Mouse (Mus musculus) adrenal gland, postnatal 10 days (tissue): ENCODE measurements around the gene 2310009B15Rik. TPM values are rescaled to one million over a fixed set of nuclear protein-coding genes. Genes with fewer than 3 reads are reported as not detected.
A peak's percentile ranks its signal among the peaks of the same experiment; 100 is the strongest.

ENCODE experiments used
- DNase-seq: peaks from one replicate; pipeline ENCODE4 v3.0.0; 2021; ENCODE audit warnings: mixed read lengths
- long read RNA-seq, 2 experiments: library from polyadenylated mRNA; stranded (forward); transcript quantifications; one replicate each; pipeline ENCODE4 v2.0.0; 2021
- total RNA-seq, 2 experiments: library from RNA; stranded (reverse); gene quantifications; 2 replicates each; pipeline ENCODE4 v1.2.3; 2021

Gene 2310009B15Rik
- 10 to 100 TPM; 20.9 to 25.2 TPM for total RNA-seq
- long read RNA-seq, experiment 1, transcript 2310009B15Rik-201 (3 exons, 565 nt) = major isoform, 22 of 27 reads
- long read RNA-seq, experiment 1, partial matches to known transcripts = 0 of 27 reads
- long read RNA-seq, experiment 1, other reads (novel, unspliced or antisense) = 4 of 27 reads
- long read RNA-seq, experiment 2, transcript 2310009B15Rik-201 (3 exons, 565 nt) = major isoform, 11 of 13 reads
- long read RNA-seq, experiment 2, partial matches to known transcripts = 0 of 13 reads
- long read RNA-seq, experiment 2, other reads (novel, unspliced or antisense) = 0 of 13 reads

DNA sequence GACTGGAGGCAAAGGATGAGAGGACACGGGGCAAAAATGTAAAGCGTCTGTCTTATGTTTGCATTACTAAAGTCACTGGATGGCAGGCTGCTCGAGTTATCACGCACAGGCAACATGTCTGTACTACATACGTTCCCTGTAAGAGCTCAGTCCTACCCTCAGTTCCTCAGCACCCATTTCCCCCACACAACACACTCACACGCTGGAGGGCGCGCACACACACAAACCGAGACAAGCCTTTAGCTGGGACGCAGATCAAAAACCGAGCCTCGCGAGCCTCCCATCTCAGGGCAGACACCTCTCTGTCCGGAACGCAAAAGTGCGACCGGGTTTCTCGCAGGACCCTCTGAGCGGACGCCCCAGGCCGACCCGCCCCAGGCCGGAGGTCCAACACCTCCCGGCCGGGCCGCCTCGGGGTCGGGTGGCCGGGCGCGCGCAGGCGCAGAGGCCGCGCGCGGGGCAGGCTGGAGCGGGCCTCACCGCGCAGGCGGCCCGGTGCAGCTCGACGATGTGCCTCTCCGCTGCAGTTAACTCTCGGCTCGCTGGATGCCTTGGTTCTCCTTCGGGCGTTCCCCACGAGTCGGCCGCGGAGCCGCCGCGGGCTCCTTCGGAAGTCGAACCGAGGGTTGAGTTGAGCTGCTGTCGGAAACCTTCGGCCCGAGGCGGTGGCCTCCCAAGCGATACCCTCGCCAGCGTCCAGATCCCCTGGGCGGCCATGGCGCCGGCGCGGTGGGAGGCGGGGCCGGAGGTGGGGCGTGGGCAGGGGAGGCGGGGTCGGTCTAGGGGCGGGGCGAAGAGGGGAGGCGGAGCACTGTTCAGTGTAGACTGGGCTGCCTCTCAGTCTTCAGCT is at the start of gene 2310009B15Rik:
TSS of gene 2310009B15Rik (minus strand) at position 752 of the 850 bp plus-strand sequence.
- DNase-seq = peak; percentile 94

DNA sequence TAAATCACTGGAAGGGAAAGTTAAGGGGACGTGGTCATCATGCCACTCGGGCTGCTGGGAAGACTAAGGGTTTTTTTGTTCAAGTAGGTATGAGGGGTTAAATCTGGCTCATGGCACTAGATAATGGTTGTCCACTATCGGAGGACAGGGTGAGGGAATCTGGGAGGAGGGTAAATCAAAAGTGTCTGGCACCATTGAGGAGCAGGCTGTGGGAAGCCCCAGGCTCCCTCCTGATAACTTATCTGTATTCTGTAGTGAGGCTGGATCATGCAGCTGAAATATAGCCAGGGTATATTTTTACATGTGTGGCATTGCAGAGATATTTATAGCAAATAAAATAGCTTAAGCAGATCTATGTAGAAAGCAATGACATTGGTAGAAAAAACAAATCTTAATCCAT is 49.6 kb upstream of the 2310009B15Rik start:
- DNase-seq = no peak

GRCm38 (mm10) chr1:138905092-138905765 is 48.6 kb upstream of the 2310009B15Rik start:
- no peak for DNase-seq

DNA sequence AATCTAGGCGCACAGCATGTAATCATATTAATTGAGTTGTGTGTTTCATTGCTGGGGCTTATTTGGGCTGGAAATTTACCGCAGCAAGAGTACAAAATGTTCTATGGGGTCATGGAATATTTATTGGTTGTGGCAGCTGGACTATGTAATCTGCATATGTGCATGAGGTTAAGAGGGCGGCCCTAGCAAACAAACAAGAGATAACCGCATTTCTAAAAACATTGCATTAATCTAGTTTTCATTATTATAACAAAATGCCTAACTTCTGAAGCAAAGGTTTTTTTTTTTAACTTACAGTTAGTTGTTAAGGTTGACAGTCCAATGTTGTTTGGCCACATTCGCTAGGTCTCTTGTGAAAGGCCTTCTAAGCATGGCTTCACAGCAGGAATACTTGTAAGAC is 47.2 kb upstream of the 2310009B15Rik start:
- DNase-seq = no peak

DNA sequence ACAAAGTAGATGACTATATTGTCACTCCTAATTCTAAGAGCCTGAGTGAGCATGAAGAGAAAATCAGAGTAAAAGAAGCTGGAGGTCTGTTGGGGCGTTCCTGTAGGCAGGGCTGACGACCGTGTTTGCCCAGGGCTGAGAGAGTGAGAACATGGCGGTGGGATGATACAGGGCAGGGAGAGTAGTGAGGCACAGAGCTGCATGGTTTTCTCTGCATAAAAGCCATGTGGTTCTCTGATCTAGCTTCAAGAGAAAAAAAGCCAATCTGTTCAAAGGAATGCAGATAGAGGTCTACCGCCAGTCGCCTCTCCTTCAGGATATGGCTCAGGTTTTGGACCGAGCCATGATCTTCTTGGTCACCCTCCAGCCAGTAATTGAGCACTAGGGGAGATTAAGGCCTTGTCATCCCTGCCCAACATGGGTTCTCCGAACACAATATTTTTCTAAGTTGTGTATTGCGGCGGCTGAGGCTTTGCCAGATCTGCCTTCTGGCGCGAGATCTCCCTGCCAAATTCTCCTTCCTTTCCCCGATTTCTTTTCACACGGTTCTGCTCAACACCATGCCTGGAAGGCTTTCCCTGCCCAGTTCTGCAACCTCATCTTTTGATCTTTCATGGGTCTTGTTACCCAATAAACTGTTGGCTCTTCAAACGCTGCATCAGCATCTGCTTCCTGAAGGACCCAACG is 44.9 kb upstream of the 2310009B15Rik start:
- DNase-seq = no peak

- no peak for DNase-seq
Observed at GRCm38 (mm10) chr1:138896088-138896487, 39.4 kb upstream of the 2310009B15Rik start.

DNA sequence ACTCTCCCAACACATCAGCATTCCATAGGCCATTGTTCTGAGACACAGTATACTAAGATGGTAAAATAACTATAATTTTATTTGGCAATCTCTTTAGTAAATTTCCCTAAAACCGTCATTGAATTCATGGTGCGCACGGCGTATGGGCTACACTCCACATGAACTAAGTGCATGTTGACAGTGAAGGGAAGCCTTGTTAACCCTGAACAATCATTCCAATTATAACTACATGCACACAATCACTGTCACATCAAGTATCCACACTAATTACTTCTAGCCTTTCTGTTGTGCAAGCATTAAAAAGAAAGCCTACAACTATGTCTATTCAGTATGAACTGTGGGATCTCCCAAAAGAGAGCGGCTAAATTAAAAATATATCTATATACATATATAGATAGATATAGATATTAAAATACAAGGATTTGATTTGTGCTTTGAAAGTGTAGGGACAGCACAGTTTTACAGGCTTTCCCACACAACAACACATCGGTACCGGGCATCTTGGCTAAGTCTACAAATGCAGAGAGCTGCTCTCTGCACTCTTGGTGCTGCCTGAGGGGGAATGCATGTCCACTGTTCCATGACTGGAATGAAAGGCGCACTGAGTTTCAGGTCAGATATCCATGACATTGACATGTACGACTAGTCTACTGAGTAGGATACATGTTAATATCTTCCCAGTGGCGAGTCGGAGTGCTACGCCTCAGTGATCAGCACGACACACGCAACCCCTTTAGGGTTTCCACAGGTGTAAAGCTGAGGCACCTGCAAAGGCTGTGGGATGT is 21.0 kb upstream of the 2310009B15Rik start:
- DNase-seq = no peak

DNA sequence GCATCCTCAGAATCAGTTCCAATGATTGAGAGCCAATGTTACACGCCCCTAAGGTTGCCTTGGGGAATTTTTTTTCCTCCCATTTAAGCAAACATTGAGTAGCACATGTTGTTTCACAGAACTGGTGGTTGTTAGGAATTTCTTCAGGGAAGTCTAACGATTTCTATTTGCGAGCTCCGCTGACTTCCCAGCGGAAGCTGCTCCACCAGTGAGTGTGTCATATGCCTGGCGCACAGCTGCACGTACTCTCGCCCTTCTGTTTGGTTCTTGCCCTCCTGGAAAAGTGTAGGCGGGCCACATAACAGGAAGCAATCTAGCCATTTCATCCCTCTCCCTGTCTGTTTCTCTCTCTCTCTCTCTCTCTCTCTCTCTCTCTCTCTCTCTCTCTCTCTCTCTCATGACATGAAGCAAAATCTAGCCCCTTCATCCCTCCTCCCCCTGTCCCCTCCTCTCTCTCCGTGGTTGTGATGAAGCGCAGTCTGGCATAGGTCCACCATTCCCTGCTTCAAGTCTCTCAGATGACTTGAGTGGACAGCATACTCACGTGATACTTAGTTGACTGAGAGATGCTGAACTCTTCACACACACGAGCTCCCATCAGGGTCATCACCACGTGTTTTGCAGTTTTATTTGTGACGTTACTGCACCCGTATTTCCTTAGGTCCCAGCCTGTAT is 19.9 kb upstream of the 2310009B15Rik start:
- no peak for DNase-seq

DNA sequence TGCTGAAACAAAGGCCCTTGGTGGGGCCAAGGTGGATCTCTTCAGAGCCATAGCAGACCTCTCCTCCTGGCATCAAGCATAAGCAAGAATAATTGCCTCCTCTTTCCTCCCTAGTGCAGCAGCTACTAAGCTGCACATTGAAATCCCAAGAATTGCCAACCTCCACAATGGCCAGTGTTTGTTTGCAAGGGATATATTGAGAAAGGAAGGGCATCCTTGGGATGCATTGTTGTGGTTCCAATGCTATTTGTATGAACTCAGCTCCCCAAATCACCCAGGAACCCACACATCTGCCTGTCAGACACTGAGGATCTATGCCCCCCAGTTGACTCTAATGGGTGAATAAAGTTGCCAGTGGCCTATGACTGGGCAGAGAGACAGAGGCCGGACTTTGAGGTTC is 5.8 kb downstream of the 2310009B15Rik start:
- no peak for DNase-seq

DNA sequence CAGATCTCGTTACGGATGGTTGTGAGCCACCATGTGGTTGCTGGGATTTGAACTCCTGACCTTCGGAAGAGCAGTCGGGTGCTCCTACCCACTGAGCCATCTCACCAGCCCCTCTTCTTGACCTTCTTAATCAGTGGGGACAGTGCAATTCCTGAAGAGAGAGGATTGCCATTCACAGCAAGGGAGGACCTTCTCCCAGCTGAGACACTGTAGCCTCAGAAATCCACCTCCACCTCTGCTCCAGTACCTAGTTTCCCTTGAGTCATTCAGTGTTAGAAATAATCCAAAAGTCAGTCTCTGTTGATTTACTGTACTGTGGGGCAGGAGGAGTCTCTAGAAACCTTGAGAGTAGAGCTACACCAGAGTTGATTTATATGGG is 6.5 kb downstream of the 2310009B15Rik start:
- DNase-seq = no peak

DNA sequence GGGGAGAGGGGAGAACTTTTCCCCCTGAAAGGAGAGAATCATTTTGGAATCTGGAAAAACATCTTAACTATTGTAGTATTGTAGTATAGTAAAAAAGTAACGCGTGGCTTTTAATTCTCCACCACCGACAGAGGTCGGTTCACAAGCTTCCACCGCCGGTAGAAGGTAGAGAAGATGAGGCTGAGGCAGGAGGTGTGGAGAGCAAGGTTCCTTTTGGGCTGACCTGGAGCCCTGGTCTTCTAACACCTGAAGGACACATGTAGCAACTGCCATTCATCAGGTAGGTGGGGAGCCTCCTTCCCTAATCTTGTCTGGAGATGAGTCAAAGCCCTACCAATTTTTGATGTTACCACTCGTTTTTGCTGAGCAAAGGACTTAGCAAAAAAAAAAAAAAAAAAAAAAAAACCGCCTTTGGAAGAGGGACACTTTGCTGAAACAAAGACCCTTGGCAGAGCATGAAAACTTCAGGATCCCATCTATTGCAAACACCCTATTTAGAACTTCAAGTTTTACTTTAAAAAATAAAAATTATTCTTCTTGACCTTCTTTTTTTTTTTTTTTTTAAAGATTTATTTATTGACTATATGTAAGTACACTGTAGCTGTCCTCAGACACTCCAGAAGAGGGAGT is 7.0 kb downstream of the 2310009B15Rik start:
- no peak for DNase-seq

DNA sequence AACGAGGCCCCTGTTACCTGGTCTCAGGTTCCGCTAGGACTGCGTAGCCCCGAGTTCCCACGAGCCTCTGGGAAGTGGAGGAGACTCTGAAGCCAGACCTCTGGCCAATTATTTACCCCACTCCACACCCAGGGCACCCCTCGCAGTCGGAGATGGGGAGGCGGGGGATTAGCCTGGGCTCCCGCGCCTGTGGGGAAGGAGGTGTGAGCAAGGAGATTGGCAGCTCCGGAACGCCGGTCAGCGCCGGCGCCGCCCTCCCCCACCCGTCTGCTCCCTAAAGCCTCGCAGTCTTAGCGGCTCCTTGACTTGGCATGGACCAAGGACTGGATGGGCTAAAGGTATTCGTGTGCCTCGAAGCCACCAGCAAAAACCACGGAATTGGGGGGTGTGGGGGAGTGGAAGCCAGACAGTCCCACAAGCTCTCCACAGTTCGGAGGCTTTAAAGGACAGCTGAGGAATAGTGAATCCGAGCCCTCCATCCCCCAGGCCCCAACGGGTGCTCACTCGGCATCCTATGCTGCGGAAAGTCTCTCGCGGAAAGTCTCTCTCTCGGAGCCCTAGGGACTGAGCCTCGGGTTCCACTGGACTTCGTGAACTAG is 8.0 kb downstream of the 2310009B15Rik start, which contains the start of gene Lhx9:
TSS of gene Lhx9 (minus strand) at position 67 of the 599 bp plus-strand sequence.
- DNase-seq = peak; percentile 30

- no peak for DNase-seq
Observed at GRCm38 (mm10) chr1:138848026-138848425, 8.6 kb downstream of the 2310009B15Rik start.

DNA sequence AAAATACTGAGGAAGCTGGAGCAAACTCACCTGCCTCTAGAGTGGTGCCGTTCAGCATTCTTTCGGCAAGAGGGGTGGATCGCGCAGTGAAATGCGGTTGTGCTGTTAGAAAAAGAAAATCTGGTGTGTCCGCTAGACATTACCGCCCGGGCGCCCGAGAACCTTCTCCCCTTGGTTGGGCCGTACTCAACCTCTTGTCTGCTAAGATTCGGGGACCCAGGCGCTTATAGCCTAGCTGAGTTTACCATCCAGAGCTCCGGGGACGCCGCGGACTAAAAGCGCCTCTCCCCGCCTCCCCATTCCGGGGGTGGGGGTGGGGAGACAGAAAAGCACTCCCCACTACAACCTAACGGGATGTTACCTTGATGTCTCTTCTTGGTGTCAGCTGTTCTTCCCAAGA is 9.5 kb downstream of the 2310009B15Rik start:
- no peak for DNase-seq

- DNase-seq = no peak
Observed at GRCm38 (mm10) chr1:138846581-138846980, 10.1 kb downstream of the 2310009B15Rik start.

GRCm38 (mm10) chr1:138846131-138846530 is 10.5 kb downstream of the 2310009B15Rik start:
- no peak for DNase-seq

GRCm38 (mm10) chr1:138845481-138845880 is 11.2 kb downstream of the 2310009B15Rik start:
- DNase-seq = no peak

DNA sequence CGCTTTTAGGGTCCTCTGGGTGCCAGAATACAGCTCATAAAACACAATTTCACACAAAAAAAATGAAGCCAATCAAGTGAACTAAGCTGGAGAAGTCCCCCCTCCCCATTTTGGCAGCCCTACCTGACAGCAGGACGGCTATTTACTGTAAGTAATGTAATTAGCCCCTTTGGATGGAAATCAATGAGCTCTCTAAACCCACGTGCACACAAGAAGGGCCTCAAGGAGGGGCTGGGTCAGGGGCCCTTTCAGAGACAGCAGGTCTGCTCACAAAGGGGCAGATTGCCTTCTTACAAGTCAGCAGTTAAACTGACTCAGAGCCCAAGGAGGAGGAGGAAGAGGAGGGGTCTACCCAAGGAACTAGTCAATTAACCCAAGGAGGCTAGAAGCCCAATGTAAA is 12.5 kb downstream of the 2310009B15Rik start:
- no peak for DNase-seq

DNA sequence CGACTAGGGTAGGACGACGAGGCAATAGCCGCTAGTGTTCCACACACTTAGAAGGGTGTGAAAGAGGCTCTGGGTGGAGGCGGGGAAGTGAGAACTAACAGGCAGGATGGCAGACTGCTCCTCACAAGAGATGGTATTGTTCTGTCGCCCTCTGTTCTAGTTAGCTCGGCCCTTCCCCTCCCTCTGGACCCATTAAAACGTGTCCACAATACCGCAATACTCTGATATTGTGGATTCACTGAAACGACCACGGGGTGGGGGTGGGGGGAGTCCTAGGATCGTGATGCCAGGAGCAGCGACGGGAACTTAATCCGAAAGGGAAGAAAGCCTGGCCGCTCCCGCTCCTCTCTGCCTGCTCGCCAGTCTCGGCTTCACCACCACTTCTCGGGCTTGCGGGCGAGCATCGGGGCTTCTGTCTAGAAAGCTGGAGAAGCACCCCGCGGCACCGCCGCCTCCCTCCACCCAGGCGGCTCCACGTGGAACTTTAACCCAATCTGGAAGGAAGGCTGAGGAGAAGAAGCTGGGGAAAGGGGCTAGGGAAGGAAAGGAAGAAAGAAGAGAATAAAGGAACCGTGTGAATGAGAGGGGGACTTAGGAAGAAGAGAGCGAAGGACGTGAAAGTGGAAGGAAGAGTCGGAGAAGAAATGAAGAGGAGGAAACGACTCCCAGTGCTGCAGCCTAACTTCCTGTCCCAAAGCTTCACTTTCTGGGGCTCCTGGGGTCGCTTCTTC is 13.1 kb downstream of the 2310009B15Rik start:
- peak; percentile 21 for DNase-seq
